Mouse (Mus musculus) MEL (cell line): ENCODE measurements at regions not wholly inside any gene's neighbourhood (a gene's known extent, or its start where the extent isn't known, plus 50 kb on each side); places are given as distances from the start of the nearest gene placed in this dataset.

Source experiments
- DNase-seq: peaks from one replicate; pipeline ENCODE4 v3.0.0; 2011; ENCODE audit warnings: low read depth, low spot score
- H3K27ac ChIP-seq: 2 replicates; pipeline ENCODE4 v1.5.1; 2012; ENCODE audit warnings: low read depth, mild to moderate bottlenecking, control low read depth, low read length, moderate library complexity; ENCODE audit not compliant: control insufficient read depth
- H3K27me3 ChIP-seq, 2 experiments: fragments of 150-350 bp in 1 of 2; sonication (generic) in 1 of 2; 2 replicates each; pipeline ENCODE4 v1.6.1; 2012; ENCODE audit warnings: low read length in 2 of 2, mild to moderate bottlenecking in 2 of 2, improper control_type of control experiment in 1 of 2, moderate library complexity in 1 of 2; ENCODE audit not compliant: insufficient read depth in 2 of 2, control insufficient read depth in 1 of 2
- H3K36me3 ChIP-seq, 2 experiments: 2 replicates each; pipeline ENCODE4 v1.6.1; 2012 to 2014; ENCODE audit warnings: low read length in 2 of 2, improper control_type of control experiment in 1 of 2, inconsistent platforms in 1 of 2, mild to moderate bottlenecking in 1 of 2; ENCODE audit not compliant: insufficient read depth in 2 of 2, control insufficient read depth in 1 of 2
- H3K4me1 ChIP-seq, 2 experiments: fragments of 150-350 bp in 1 of 2; sonication (generic) in 1 of 2; 2 replicates each; pipeline ENCODE4 v1.6.1; 2012; ENCODE audit warnings: low read length in 2 of 2, improper control_type of control experiment in 1 of 2, mild to moderate bottlenecking in 1 of 2; ENCODE audit not compliant: insufficient read depth in 2 of 2, control insufficient read depth in 1 of 2
- H3K4me3 ChIP-seq, 2 experiments: fragments of 150-350 bp in 1 of 2; sonication (generic) in 1 of 2; 2 replicates each; pipeline ENCODE4 v1.5.1; 2012; ENCODE audit warnings: low read depth in 2 of 2, low read length in 2 of 2, mild to moderate bottlenecking in 2 of 2, moderate library complexity in 2 of 2, control low read depth in 1 of 2, improper control_type of control experiment in 1 of 2; ENCODE audit not compliant: control insufficient read depth in 1 of 2, insufficient read depth in 1 of 2
- H3K79me2 ChIP-seq: 2 replicates; pipeline ENCODE4 v1.6.1; 2012; ENCODE audit warnings: mild to moderate bottlenecking, low read length, moderate library complexity; ENCODE audit not compliant: control insufficient read depth, poor library complexity, insufficient read depth
- H3K9ac ChIP-seq: 2 replicates; pipeline ENCODE4 v1.6.1; 2012; ENCODE audit warnings: low read depth, mild to moderate bottlenecking, control low read depth, low read length, moderate library complexity; ENCODE audit not compliant: control insufficient read depth, poor library complexity, severe bottlenecking
- H3K9me3 ChIP-seq: fragments of 150-350 bp; sonication (generic); replicated peaks from 2 replicates; pipeline ENCODE4 v1.6.1; 2012; ENCODE audit warnings: mild to moderate bottlenecking, low read length, improper control_type of control experiment, moderate library complexity; ENCODE audit not compliant: insufficient read depth
- BHLHE40 ChIP-seq: IDR thresholded peaks from 2 replicates; pipeline ENCODE4 v1.6.1; 2012; ENCODE audit warnings: low read depth, mild to moderate bottlenecking, inconsistent platforms, low read length, improper control_type of control experiment, borderline replicate concordance
- CHD1 ChIP-seq: IDR thresholded peaks from 2 replicates; pipeline ENCODE4 v1.6.1; 2012; ENCODE audit warnings: low read depth, mild to moderate bottlenecking, inconsistent platforms, low read length, improper control_type of control experiment
- CHD2 ChIP-seq: IDR thresholded peaks from 2 replicates; pipeline ENCODE4 v1.6.1; 2011; ENCODE audit warnings: low read length, improper control_type of control experiment
- E2F4 ChIP-seq: IDR thresholded peaks from 2 replicates; pipeline ENCODE4 v1.6.1; 2011; ENCODE audit warnings: low read depth, low read length, improper control_type of control experiment, borderline replicate concordance
- ELF1 ChIP-seq: IDR thresholded peaks from 2 replicates; pipeline ENCODE4 v1.6.1; 2014; ENCODE audit warnings: low read depth, mild to moderate bottlenecking, inconsistent platforms, low read length, improper control_type of control experiment, moderate library complexity
- ETS1 ChIP-seq: IDR thresholded peaks from 2 replicates; pipeline ENCODE4 v1.6.1; 2012; ENCODE audit warnings: low read depth, mild to moderate bottlenecking, inconsistent platforms, low read length, improper control_type of control experiment, moderate library complexity
- KAT2A ChIP-seq: conservative IDR thresholded peaks from 2 replicates; pipeline ENCODE4 v1.6.1; 2012; ENCODE audit warnings: low read depth, low read length, improper control_type of control experiment, inconsistent platforms
- MAZ ChIP-seq: IDR thresholded peaks from 2 replicates; pipeline ENCODE4 v1.6.1; 2012; ENCODE audit warnings: low read depth, mild to moderate bottlenecking, inconsistent platforms, low read length, improper control_type of control experiment
- MXI1 ChIP-seq: IDR thresholded peaks from 2 replicates; pipeline ENCODE4 v1.6.1; 2011; ENCODE audit warnings: mild to moderate bottlenecking, low read depth, low read length, improper control_type of control experiment
- MYC ChIP-seq: IDR thresholded peaks from 2 replicates; pipeline ENCODE4 v1.6.1; 2011; ENCODE audit warnings: low read depth, mild to moderate bottlenecking, low read length, improper control_type of control experiment, moderate library complexity
- NRF1 ChIP-seq: IDR thresholded peaks from 2 replicates; pipeline ENCODE4 v1.6.1; 2014; ENCODE audit warnings: low read depth, mild to moderate bottlenecking, inconsistent platforms, low read length, improper control_type of control experiment, moderate library complexity; ENCODE audit not compliant: poor library complexity, insufficient read depth, severe bottlenecking
- POLR2AphosphoS5 ChIP-seq: IDR thresholded peaks from 2 replicates; pipeline ENCODE4 v1.6.1; 2012; ENCODE audit warnings: low read depth, borderline replicate concordance, mild to moderate bottlenecking, inconsistent platforms, low read length, moderate library complexity, mixed read lengths
- RCOR1 ChIP-seq: IDR thresholded peaks from 2 replicates; pipeline ENCODE4 v1.6.1; 2012; ENCODE audit warnings: low read depth, mild to moderate bottlenecking, inconsistent platforms, low read length, improper control_type of control experiment
- SIN3A ChIP-seq: IDR thresholded peaks from 2 replicates; pipeline ENCODE4 v1.6.1; 2012; ENCODE audit warnings: low read length, improper control_type of control experiment, inconsistent platforms
- TBP ChIP-seq: IDR thresholded peaks from 2 replicates; pipeline ENCODE4 v1.8.0; 2011; ENCODE audit warnings: low read depth, low read length, improper control_type of control experiment
- TCF12 ChIP-seq: IDR thresholded peaks from 2 replicates; pipeline ENCODE4 v1.6.1; 2014; ENCODE audit warnings: low read depth, mild to moderate bottlenecking, inconsistent platforms, low read length, improper control_type of control experiment, moderate library complexity
- UBTF ChIP-seq: IDR thresholded peaks from 2 replicates; pipeline ENCODE4 v1.6.1; 2012; ENCODE audit warnings: low read depth, mild to moderate bottlenecking, inconsistent platforms, low read length, improper control_type of control experiment, moderate library complexity, borderline replicate concordance; ENCODE audit not compliant: insufficient read depth
- USF2 ChIP-seq, 2 experiments: IDR thresholded peaks; 2 replicates each; pipeline ENCODE4 v1.6.1; 2011 to 2012; ENCODE audit warnings: improper control_type of control experiment in 2 of 2, low read length in 2 of 2, borderline replicate concordance in 1 of 2, inconsistent platforms in 1 of 2, low read depth in 1 of 2, mild to moderate bottlenecking in 1 of 2; ENCODE audit not compliant: insufficient read depth in 1 of 2
- ZC3H11A ChIP-seq: IDR thresholded peaks from 2 replicates; pipeline ENCODE4 v1.6.1; 2012; ENCODE audit warnings: low read depth, mild to moderate bottlenecking, inconsistent platforms, low read length, improper control_type of control experiment
- ZKSCAN1 ChIP-seq: IDR thresholded peaks from 2 replicates; pipeline ENCODE4 v1.6.1; 2012; ENCODE audit warnings: low read depth, mild to moderate bottlenecking, inconsistent platforms, low read length, improper control_type of control experiment, moderate library complexity

DNA sequence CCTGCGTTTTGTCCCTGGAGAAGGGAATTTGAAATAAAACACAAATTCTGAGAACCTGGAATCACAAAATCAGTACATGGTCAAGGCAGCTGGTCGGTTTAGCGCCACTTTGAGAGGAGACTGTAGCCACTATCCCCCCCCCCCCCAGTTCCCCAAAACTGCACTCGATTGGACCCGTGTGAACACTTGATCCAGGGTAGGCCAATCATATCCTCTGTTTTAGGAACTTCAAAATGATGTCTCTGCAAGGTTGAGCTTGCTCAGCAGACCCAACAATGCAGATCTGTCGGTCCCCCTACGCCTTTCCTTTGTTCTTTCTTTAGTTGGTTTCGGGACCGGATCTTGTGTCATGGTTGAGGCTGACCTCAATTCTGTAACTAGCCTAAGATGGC lies 57.3 kb upstream of the Slc44a3 start:
- no peak for TF ChIP-seq MYC
- no peak for TF ChIP-seq TBP
- no peak for TF ChIP-seq ELF1
- TF ChIP-seq CHD1, result no peak
- no peak for TF ChIP-seq MAZ
- no peak for TF ChIP-seq CHD2
- no peak for TF ChIP-seq USF2 (IDR thresholded peaks at IDR 0.05; ENCODE audit: borderline replicate concordance in 1 of 2, insufficient read depth in 1 of 2, low read depth in 1 of 2, low read length in 2 of 2)
- no peak for TF ChIP-seq POLR2AphosphoS5
- TF ChIP-seq ZKSCAN1, result no peak
- TF ChIP-seq ETS1, result no peak
- no peak for TF ChIP-seq SIN3A
- TF ChIP-seq TCF12, result no peak
- TF ChIP-seq MXI1, result no peak
- TF ChIP-seq KAT2A, result no peak
- TF ChIP-seq NRF1, result no peak
- TF ChIP-seq ZC3H11A, result no peak
- no peak for TF ChIP-seq UBTF
- Histone ChIP-seq H3K4me1 (no peaks in the 10 kb centered on the region), H3K9ac (no peak overlapping the region), H3K27ac (no peak overlapping the region), H3K79me2 (no peaks in the 10 kb centered on the region), H3K4me3 (no peak overlapping the region), H3K36me3 (no peaks in the 10 kb centered on the region), H3K9me3 (no peaks in the 10 kb centered on the region), H3K27me3 (no peaks in the 10 kb centered on the region)
- no peak for DNase-seq

DNA sequence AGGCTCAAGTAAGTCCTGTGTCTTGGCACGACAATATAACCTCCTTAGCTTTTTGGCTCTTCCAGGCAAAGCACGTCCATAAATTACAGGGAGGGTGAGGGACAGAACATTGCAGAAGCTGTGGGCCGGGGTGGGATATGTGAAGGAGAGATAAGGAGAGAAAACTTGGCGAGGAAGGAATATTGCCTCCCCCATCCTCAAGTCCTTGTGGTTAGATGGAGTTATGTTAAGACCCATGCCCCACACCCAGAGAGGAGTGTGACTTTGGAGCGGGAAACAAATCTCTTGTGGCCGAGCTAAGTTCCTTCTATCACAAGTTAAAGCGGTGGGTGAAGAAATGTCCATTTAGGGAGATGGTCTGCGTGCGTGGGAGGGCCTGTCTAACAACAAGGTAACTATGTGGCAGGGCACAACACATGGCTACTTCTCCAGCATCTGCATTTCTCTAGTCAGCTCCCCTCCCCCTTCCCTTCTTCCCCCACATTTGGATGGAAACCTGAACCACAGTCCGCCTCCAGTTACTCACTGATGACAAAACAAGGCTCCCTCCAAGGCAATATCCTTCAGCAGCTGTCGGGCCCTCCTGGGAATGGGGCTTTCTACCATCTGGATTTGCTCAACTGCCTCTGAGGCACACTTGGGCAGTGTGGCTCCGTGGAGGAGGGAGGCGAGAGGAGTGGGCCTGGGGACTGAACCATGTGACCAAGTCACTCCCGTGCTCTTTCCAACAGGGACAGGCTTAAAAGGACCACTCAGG lies 56.7 kb upstream of the Slc44a3 start:
- H3K79me2 ChIP-seq, result no peaks in the 10 kb centered on the region
- H3K27me3 ChIP-seq, result no peaks in the 10 kb centered on the region
- no peak for DNase-seq
- no peaks in the 10 kb centered on the region for H3K4me1 ChIP-seq
- no peak overlapping the region for H3K27ac ChIP-seq
- TF ChIP-seq RCOR1 (no peak), BHLHE40 (no peak), ZKSCAN1 (no peak), ZC3H11A (no peak), E2F4 (no peak), ELF1 (no peak)
- no peak overlapping the region for H3K9ac ChIP-seq
- no peaks in the 10 kb centered on the region for H3K9me3 ChIP-seq
- H3K4me3 ChIP-seq, result no peak overlapping the region
- no peaks in the 10 kb centered on the region for H3K36me3 ChIP-seq
